Mouse (Mus musculus): ENCODE results near the gene Hyal2. TPM values are rescaled to one million over a fixed set of nuclear protein-coding genes. Genes with fewer than 3 reads are reported as not detected.

Hyal2 gene
- polyA plus RNA-seq, 1 experiment from 2014 or later = 69.6 TPM

DNA sequence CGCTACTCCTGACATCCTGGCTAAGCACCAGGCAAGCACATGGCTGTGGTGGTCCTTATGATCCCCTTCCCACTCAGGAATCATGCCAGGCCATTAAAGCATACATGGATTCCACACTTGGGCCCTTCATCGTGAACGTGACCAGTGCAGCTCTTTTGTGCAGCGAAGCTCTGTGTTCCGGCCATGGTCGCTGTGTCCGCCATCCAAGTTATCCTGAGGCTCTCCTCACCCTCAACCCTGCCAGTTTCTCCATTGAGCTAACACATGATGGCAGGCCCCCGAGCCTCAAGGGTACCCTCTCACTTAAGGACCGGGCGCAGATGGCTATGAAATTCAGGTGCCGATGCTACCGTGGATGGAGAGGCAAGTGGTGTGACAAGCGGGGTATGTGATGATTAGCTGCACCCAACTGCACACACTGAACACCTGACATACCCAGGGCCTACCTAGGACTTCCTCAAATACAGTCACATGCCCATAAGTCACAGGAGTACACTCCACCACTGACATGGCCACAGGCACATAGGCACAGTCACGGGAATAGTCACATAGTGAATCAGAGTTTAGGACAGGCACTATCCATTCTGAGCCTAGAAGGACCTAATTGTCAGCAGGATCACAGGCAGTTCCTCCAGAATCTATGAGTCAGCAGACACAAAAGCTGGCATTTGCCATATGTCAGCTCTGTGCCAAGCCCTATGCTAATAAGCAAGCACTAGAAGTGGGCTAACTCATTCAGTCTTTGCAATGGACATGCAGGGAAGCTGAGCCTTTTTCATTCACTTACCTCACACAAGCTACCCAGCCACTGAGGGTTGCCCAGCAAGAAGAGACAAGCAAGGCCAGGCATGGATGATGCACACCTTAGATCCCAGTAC lies 11.5 kb downstream of the Hyal2 start:
- H3K4me2 ChIP-seq (ENCODE audit: low read length) = no peak overlapping the region
- H3K27me3 ChIP-seq (ENCODE audit: control insufficient read depth, insufficient read depth, low read depth, low read length) = no peaks in the 10 kb centered on the region
- H3K27ac ChIP-seq (ENCODE audit: low read length) = no peak overlapping the region

DNA sequence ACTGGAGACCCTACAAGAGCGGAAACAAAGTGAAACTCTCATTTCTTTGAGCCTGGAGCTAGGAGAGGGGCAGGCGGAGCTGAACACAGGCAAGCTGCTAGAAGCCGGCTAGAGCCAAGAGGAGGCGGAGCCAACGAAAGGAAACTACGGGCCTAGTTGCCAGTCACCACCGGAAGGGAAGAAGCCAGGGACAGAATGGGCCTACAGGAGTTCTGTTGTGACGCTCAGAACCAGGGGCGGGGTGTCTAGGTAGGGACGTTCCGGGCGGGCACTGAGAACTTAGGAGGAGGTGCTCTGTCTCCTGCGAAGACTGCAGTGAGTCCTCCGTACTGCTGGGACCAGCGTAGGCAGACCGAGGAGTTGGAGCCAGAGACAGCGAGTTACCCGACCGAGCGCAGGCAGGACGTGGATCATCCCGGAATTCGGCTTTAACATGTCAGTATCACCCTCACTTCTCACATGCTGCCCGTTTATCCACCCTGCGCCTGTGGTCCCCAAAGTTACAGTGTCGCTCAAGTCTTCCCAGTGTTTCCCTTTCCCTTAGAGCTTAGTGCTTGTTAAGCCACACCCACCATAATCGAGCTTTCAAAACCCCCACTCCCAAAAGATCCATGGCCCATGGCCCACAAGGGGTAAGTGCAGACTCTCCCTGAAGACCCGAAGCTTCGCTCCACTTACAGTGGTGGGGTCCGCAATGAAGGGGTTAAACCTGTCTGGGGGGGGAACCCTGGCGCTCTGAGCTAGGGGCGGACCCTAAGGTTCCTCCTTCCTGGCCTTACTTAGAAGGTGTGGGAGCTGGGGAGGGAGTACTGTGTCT lies 13.0 kb downstream of the Hyal2 start, which contains the start of gene Hyal3:
Gene Hyal3, plus strand, starts transcription at position 318 of the 817 bp plus-strand sequence.
- Histone ChIP-seq H3K9ac (ENCODE audit: low read depth, low read length) (peak within 1 kb of the TSS; percentile 75), H3K4me3 (ENCODE audit: low read depth, low read length) (peak within 1 kb of the TSS; percentile 47), H3K4me1 (ENCODE audit: control insufficient read depth, insufficient read depth, low read length) (peaks cover 18% of the 10 kb centered on the region), H3K27ac (ENCODE audit: low read length) (peak within 1 kb of the TSS; percentile 84), H3K36me3 (ENCODE audit: control insufficient read depth, insufficient read depth, low read length) (0 out of 2 replicates have a peak, but pooled peaks cover 4% of the 10 kb centered on the region), H3K4me2 (ENCODE audit: low read length) (peak within 1 kb of the TSS; percentile 97), H3K9me3 (replicated peaks; ENCODE audit: control insufficient read depth, low read length, poor library complexity, severe bottlenecking) (no peaks in the 10 kb centered on the region), H3K27me3 (ENCODE audit: control insufficient read depth, insufficient read depth, low read depth, low read length) (no peaks in the 10 kb centered on the region)
- under 1% methylated on average over 32 of the region's 32 CpGs for WGBS
- ATAC-seq = peak; percentile 79

More for the DNA sequence above, 11.5 kb downstream of the Hyal2 start:
- Histone ChIP-seq H3K9me3 (replicated peaks; ENCODE audit: control insufficient read depth, low read length, poor library complexity, severe bottlenecking) (no peaks in the 10 kb centered on the region), H3K9ac (ENCODE audit: low read depth, low read length) (no peak overlapping the region), H3K4me3 (ENCODE audit: low read depth, low read length) (no peak overlapping the region), H3K36me3 (ENCODE audit: control insufficient read depth, insufficient read depth, low read length) (0 out of 2 replicates have a peak, but pooled peaks cover 6% of the 10 kb centered on the region), H3K4me1 (ENCODE audit: control insufficient read depth, insufficient read depth, low read length) (peaks cover 18% of the 10 kb centered on the region)
- 96% methylated on average over 14 of the region's 14 CpGs for WGBS
- ATAC-seq = no peak

DNA sequence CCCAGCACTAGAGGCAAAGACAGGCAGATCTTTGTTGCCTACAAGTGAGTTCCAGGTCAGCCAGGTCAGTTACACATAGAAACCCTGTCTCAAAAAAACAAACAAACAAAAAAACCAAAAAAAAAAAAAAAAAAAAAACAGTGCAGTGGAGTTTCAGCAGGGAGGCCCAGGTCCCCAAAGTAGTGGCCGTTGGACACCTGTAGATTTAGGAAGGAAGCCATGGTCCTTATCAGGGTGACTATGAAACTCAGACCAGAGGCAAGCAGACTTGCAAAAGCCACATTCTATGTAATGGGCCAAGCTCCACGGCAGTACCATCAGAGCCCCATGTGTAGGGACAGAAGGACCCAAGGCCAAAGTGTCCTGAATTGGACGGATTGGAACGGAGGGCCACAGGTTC lies 13.8 kb downstream of the Hyal2 start:
- no peaks in the 10 kb centered on the region for H3K27me3 ChIP-seq (ENCODE audit: control insufficient read depth, insufficient read depth, low read depth, low read length)
- WGBS = 76% methylated on average over 4 of the region's 4 CpGs
- no peak overlapping the region for H3K27ac ChIP-seq (ENCODE audit: low read length)
- H3K9me3 ChIP-seq (replicated peaks; ENCODE audit: control insufficient read depth, low read length, poor library complexity, severe bottlenecking) = no peaks in the 10 kb centered on the region
- peak overlapping the region; percentile 75 for H3K9ac ChIP-seq (ENCODE audit: low read depth, low read length)
- ATAC-seq = no peak
- 0 out of 2 replicates have a peak, but pooled peaks cover 4% of the 10 kb centered on the region for H3K36me3 ChIP-seq (ENCODE audit: control insufficient read depth, insufficient read depth, low read length)
- H3K4me2 ChIP-seq (ENCODE audit: low read length) = peak overlapping the region; percentile 97
- H3K4me1 ChIP-seq (ENCODE audit: control insufficient read depth, insufficient read depth, low read length) = peaks cover 18% of the 10 kb centered on the region
- peak overlapping the region; percentile 47 for H3K4me3 ChIP-seq (ENCODE audit: low read depth, low read length)

DNA sequence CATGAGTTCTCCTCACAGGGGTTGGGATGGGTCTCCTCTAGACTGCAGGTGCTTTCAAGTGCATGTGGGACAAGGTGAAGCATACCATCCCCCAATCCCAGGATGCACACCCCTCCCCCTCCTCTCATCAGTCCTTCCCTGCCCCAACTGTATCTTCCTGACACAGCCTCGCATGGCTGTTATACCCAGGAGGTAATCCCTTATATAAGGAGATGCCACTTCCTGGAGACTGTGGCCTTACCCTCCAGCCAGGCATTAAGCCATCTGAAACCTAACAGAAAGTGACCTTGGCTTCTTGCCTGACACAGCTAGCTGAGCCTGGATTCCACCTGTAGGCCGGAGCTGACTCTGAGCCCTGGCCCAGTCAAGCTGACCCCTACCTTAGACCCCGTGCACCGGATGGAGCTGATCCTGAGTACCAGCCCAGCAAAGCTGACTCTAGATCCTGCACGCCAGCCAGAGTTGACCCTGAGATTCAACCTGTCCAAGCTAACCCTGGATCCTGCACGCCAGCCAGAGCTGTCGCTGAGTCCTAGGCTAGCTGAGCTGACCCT lies 14.8 kb downstream of the Hyal2 start:
- H3K36me3 ChIP-seq (ENCODE audit: control insufficient read depth, insufficient read depth, low read length) = 0 out of 2 replicates have a peak, but pooled peaks cover 4% of the 10 kb centered on the region
- no peak overlapping the region for H3K4me2 ChIP-seq (ENCODE audit: low read length)
- WGBS = 89% methylated on average over 7 of the region's 7 CpGs
- peaks cover 20% of the 10 kb centered on the region for H3K4me1 ChIP-seq (ENCODE audit: control insufficient read depth, insufficient read depth, low read length)
- no peak for ATAC-seq
- no peaks in the 10 kb centered on the region for H3K27me3 ChIP-seq (ENCODE audit: control insufficient read depth, insufficient read depth, low read depth, low read length)
- H3K27ac ChIP-seq (ENCODE audit: low read length) = no peak overlapping the region
- no peak overlapping the region for H3K9ac ChIP-seq (ENCODE audit: low read depth, low read length)
- no peaks in the 10 kb centered on the region for H3K9me3 ChIP-seq (replicated peaks; ENCODE audit: control insufficient read depth, low read length, poor library complexity, severe bottlenecking)
- H3K4me3 ChIP-seq (ENCODE audit: low read depth, low read length) = no peak overlapping the region

GRCm38 (mm10) chr9:107583174-107583573 lies 15.4 kb downstream of the Hyal2 start:
- H3K27ac ChIP-seq (ENCODE audit: low read length) = no peak overlapping the region
- H3K9me3 ChIP-seq (replicated peaks; ENCODE audit: control insufficient read depth, low read length, poor library complexity, severe bottlenecking) = no peaks in the 10 kb centered on the region
- H3K4me2 ChIP-seq (ENCODE audit: low read length) = no peak overlapping the region
- ATAC-seq = no peak
- 0 out of 2 replicates have a peak, but pooled peaks cover 4% of the 10 kb centered on the region for H3K36me3 ChIP-seq (ENCODE audit: control insufficient read depth, insufficient read depth, low read length)
- peaks cover 23% of the 10 kb centered on the region for H3K4me1 ChIP-seq (ENCODE audit: control insufficient read depth, insufficient read depth, low read length)
- H3K4me3 ChIP-seq (ENCODE audit: low read depth, low read length) = no peak overlapping the region
- WGBS = 92% methylated on average over 14 of the region's 14 CpGs
- H3K27me3 ChIP-seq (ENCODE audit: control insufficient read depth, insufficient read depth, low read depth, low read length) = no peaks in the 10 kb centered on the region
- no peak overlapping the region for H3K9ac ChIP-seq (ENCODE audit: low read depth, low read length)

DNA sequence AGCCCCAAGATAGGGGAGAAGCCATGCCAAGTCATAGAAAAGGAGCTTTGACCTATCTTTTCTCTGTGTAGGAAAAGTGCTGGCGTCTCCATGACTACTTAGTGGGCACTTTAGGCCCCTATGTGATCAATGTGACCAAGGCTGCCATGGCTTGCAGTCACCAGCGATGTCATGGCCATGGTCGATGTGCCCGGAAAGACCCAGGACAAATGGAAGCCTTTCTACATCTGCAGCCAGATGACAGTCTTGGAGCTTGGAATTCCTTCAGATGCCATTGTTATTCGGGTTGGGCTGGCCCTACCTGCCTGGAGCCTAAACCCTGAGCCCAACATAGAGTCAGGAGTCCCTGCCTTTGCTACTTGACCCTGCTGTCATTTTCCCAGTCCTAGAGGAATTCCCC lies 18.8 kb downstream of the Hyal2 start:
- whole genome bisulfite sequencing = 96% methylated on average over 5 of the region's 5 CpGs
- Histone ChIP-seq H3K36me3 (ENCODE audit: control insufficient read depth, insufficient read depth, low read length) (peaks cover 14% of the 10 kb centered on the region), H3K27me3 (ENCODE audit: control insufficient read depth, insufficient read depth, low read depth, low read length) (no peaks in the 10 kb centered on the region), H3K4me3 (ENCODE audit: low read depth, low read length) (no peak overlapping the region), H3K4me2 (ENCODE audit: low read length) (no peak overlapping the region), H3K27ac (ENCODE audit: low read length) (no peak overlapping the region), H3K9ac (ENCODE audit: low read depth, low read length) (no peak overlapping the region), H3K9me3 (replicated peaks; ENCODE audit: control insufficient read depth, low read length, poor library complexity, severe bottlenecking) (no peaks in the 10 kb centered on the region), H3K4me1 (ENCODE audit: control insufficient read depth, insufficient read depth, low read length) (peaks cover 19% of the 10 kb centered on the region)
- no peak for ATAC-seq

DNA sequence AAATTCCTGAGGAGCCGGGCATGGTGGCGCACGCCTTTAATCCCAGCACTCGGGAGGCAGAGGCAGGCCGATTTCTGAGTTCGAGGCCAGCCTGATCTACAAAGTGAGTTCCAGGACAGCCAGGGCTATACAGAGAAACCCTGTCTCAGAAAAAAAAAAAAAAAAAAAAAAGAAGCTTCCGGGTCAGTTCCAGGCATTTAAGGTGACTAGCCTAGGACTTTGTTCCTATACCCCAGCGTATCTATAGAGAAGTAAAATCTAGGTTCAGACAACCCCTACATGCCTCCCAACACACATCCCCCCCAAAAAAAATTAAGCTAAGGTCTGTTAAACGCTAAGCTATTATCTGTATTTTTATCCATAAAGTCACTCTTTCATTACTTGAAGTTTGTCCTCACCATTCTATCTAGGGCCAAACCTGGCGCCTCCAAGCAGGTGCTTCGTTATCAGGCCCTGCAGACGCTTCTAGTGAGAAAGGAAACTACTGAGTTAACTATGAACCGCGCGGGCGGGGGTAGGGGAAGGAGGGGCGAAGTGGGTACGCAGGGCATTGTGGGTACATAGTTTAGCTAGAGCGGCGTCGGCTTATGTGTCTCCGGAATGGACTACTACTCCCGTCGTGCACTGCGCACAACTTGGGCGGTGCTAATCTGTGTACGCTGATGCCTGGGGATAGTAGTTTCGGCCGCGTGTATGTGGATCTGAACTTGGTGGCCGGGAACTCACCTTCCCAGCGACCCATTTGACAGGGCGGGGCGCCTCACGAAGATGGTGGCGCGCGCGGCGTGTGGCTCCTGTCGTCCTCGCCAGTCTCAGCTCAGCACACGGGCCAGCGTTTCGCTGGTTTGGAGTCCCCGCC lies 19.5 kb downstream of the Hyal2 start, which contains the start of gene Ifrd2:
Gene Ifrd2, plus strand, starts transcription at position 669 of the 859 bp plus-strand sequence.
- peak within 1 kb of the TSS; percentile 38; the same call in 1 of the 2 replicates for H3K27ac ChIP-seq (ENCODE audit: low read length)
- H3K27me3 ChIP-seq (ENCODE audit: control insufficient read depth, insufficient read depth, low read depth, low read length) = no peaks in the 10 kb centered on the region
- ATAC-seq = peak; percentile 97
- H3K4me1 ChIP-seq (ENCODE audit: control insufficient read depth, insufficient read depth, low read length) = peaks cover 14% of the 10 kb centered on the region
- H3K4me2 ChIP-seq (ENCODE audit: low read length) = peak within 1 kb of the TSS; percentile 92
- WGBS = 13% methylated on average over 46 of the region's 46 CpGs
- peak within 1 kb of the TSS; percentile 79 for H3K4me3 ChIP-seq (ENCODE audit: low read depth, low read length)
- peaks cover 14% of the 10 kb centered on the region for H3K36me3 ChIP-seq (ENCODE audit: control insufficient read depth, insufficient read depth, low read length)
- peak within 1 kb of the TSS; percentile 67 for H3K9ac ChIP-seq (ENCODE audit: low read depth, low read length)
- no peaks in the 10 kb centered on the region for H3K9me3 ChIP-seq (replicated peaks; ENCODE audit: control insufficient read depth, low read length, poor library complexity, severe bottlenecking)
